Mouse (Mus musculus) c-Kit-positive CD71-positive TER-119-positive erythroid progenitor cells, embryonic 14.5 days (primary cell): Measurements from ENCODE around the gene Tmem125.
"Not testable (repeated sequence)": the region's sequence is repeated elsewhere in the genome, so short reads cannot be mapped to it uniquely, and the experiment has no call there.

Experiments
- DNase-seq: peaks from one replicate; pipeline ENCODE4 v3.0.0-alpha.2; 2013; ENCODE audit warnings: low spot score

The Tmem125 gene

GRCm38 (mm10) chr4:118535610-118536009, 8.2 kb downstream of the Tmem125 start:
- no peak for DNase-seq

DNA sequence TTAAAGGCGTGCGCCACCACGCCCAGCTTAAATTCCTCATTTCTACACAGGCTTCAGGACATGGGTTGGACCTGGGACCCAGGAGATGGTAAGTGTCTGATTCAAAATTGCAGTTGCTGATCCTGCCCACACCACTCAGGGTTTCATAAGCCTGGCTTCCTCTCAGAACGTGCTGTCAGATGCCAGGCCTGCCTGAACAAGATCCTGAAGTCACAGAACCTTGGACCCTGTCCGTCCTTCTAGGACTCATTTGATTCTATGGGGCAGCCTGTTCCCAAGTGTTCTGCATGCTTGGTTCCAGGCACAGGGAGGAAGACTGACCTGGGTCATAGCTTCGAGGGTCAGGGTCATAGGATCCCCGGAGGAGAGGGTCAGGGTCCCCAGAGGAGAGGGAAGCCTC, 10.2 kb downstream of the Tmem125 start:
- no peak for DNase-seq

- no peak for DNase-seq
Measured at GRCm38 (mm10) chr4:118533156-118533555, 10.7 kb downstream of the Tmem125 start.

GRCm38 (mm10) chr4:118532663-118533062, 11.2 kb downstream of the Tmem125 start:
- DNase-seq, result no peak

GRCm38 (mm10) chr4:118527720-118528119, 16.1 kb downstream of the Tmem125 start:
- no peak for DNase-seq

GRCm38 (mm10) chr4:118527335-118527681, 16.5 kb downstream of the Tmem125 start:
- DNase-seq, result no peak

DNA sequence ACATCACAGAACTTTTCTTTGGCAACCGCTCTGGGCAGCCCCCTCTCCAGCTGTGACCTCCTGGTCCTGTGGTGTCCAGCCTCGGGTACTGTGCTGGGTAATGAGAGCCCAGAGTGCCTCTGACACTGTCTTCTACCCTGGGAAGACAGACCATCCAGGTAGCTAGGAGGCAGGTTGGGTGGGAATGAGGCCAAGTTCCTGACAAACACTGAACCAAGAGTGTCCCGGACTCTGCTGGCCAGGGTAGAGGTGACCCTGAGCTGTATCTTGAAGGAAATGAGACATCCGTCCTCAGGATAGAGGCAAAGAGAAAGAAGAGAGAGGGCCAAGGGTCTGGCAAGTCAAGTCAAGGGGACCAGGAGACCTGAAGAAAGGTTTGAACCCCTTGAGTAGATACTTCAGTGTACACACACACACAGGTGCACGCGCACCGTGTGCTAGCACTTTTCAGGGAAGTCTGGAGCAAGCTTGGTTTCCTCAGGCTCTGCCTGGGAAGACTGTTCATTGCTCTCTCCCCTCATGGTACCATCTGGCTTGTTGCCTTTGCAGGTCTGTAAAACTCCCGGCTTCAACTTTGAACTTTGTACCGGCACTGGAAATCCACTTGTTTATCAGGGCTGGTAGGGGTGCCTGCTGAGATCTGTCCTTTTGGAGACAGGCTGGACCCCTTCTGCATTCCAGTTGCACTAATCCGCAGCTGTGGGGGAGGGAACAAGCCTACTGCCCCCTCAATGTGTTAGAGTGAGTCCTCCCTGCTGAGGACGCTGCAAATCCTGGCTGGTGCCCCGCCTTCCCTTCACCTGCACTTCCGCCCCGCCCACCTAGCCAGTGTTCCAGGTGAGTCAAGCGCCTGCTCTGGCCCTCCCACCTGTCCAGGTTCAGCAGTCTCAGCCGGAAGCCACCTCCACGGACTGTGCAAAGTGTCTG, 17.2 kb downstream of the Tmem125 start, which contains the start of gene 2610528J11Rik:
Gene 2610528J11Rik (plus strand): TSS at position 592 of the 927 bp plus-strand sequence.
- DNase-seq, result no peak

GRCm38 (mm10) chr4:118525779-118526178, 18.1 kb downstream of the Tmem125 start:
- DNase-seq, result no peak

- DNase-seq, result no peak
Measured at GRCm38 (mm10) chr4:118523976-118524375, 19.9 kb downstream of the Tmem125 start.

DNA sequence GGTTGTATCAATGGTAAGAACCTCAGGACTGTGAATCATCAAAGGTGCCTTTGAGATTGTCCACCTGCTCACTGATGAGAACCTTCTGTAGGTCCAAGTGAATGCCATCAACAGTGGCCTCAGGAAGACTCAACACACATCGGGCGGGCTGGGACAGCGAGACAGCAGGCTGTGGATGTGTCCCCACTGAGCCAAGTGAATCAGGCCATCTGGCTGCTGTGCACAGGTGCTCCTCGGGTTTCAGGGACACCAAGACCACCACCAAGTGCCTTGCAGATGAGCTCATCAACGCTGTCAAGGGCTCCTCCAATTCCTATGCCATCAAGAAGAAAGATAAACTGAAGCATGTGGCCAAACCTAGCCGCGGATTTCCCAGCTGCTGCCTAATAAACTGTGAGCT, 21.6 kb downstream of the Tmem125 start:
- no peak for DNase-seq

GRCm38 (mm10) chr4:118518208-118518607, 25.6 kb downstream of the Tmem125 start:
- no peak for DNase-seq

DNA sequence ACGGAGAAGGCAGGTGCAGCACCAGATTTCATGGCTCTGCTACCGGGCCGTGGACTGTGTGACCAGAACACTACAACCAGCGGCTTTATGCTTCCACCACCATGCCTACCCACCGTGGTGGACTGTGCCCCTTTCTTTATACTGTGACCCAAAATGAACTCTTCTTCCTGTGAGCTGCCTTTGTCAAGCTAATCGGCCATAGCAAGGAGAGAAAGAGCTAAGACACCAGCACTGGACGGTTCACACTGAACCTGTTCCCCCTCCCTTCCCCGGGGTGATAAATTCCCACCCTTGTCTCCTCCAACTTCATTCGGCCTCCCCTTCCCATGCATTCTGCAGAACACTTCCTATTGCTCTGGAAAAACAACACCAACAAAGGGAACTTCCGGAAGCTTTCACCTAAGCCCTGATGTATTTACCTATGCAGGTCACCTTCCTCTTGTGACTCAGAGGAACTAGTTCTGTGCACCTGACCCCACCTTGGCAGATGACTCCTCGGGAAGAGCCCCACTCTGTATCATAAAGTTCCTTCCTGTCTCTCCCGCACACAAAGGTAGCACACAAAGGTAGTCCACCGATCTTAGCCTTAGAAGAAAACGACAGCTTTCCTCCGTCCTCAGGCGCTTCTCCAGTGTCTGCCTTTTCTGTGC, 26.2 kb downstream of the Tmem125 start:
- DNase-seq, result no peak

DNA sequence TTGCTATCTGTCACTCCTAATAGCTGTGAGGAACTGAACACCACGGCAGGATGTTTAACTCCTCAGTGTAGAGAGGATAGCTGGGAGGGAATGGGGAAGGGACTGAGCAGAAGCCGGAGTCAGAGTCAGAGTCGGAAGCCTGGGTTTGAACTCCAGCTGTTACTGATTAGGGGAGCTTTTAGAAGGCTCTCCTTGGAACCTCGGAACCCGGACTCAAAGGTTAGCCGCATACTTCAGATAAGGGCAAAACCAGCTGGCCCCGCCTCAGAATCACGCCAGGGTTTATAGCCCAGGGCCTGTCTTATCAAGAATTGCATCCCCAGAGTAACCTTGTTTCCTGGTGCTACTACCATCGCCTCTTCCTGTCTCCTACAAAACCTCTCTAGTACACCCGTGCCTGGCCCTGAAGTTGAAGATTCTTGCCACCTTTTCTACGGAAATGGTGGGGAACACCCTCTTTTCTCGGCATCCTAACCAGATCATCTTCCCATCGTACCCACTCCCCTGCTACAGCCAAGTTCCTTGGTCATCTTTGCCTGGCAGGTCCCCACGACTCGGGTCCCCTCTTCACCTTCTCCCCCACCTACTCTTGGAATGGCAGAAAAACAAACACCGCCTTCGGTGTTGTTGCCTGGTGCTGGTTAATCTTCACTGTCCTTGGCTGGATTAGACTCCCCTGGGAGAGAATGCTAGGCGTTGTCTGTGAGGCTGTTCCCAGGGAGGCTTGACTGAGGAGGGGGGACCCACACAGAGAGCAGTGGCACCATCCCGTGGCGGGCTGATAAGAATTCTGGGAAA, 26.9 kb downstream of the Tmem125 start:
- DNase-seq, result no peak

DNA sequence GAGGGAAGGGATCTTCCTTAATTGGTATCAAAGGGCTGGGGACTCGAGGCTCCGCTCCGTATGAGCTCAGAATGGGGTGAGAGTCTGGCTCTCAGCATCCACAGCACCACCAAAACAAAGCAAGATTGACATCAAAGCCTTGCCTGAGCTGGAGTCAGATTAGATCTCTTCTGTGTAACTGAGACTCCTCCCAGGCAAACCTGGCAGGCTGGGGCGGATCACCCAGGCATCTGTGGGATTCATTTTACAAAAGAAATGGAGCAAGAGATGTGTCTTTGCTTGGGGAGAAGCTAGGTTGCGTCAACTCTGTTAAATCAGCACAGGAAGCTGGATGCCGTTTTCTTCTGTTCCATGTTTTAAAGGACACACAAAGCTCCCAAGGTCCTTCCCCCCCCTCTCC, 34.8 kb downstream of the Tmem125 start:
- DNase-seq, result no peak

DNA sequence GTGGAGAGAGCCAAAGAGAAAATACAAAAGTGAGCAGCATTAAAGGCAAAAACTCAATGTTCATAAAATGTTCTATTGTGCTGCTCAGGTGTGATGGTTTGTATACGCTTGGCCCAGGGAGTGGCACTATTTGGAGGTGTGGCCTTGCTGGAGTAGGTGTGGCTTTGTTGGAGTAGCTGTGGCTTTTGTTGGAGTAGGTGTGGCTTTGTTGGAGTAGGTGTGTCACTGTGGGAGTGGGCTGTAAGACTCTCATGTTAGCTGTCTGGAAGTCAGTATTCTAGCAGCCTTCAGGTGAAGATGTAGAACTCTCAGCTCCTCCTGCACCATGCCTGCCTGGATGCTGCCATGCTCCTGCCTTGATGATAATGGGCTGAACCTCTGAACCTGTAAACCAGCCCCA, 36.7 kb downstream of the Tmem125 start:
- not testable (repeated sequence) for DNase-seq

DNA sequence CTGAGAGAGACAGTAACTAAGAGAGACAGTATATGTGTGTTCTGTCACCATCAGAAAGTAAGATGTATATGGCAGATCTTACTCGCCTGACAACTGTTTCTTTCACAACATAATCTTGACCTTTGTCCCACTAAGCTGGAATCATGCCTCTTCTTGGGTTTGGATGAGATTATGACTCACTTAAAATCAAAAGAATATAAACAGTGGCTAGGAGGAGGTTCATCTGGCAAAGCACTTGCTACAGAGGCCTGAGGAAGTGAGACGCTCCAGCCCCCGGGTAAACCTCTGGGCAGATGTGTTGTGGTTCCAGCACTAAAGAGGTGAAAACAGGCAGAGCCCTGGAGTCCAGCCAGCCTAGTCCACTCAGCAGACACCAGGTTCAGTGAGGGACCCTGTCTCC, 38.3 kb downstream of the Tmem125 start:
- DNase-seq, result no peak

DNA sequence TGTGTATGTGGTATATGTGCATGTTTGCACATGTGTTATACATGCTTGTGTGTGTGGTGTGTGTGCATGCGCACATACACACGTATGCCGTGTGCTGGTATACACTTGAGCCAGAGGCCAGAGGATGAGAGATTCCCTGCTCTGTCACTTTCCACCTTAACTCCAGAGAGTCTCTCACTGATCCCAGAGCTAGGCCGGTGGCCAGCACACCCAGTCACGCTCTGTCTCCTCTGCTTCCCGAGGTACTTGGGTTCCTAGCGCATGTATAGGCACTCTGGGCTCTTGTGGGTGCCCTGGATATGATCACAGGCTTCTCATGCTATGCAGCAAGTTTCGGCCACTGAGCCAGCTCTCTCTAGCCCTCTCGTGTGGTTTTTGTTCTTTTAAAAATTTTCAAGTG, 43.1 kb downstream of the Tmem125 start:
- DNase-seq, result no peak

GRCm38 (mm10) chr4:118500171-118500724, 43.6 kb downstream of the Tmem125 start:
- no peak for DNase-seq
